Mouse (Mus musculus): Measurements from ENCODE around the gene Rnft2.

Rnft2 gene

DNA sequence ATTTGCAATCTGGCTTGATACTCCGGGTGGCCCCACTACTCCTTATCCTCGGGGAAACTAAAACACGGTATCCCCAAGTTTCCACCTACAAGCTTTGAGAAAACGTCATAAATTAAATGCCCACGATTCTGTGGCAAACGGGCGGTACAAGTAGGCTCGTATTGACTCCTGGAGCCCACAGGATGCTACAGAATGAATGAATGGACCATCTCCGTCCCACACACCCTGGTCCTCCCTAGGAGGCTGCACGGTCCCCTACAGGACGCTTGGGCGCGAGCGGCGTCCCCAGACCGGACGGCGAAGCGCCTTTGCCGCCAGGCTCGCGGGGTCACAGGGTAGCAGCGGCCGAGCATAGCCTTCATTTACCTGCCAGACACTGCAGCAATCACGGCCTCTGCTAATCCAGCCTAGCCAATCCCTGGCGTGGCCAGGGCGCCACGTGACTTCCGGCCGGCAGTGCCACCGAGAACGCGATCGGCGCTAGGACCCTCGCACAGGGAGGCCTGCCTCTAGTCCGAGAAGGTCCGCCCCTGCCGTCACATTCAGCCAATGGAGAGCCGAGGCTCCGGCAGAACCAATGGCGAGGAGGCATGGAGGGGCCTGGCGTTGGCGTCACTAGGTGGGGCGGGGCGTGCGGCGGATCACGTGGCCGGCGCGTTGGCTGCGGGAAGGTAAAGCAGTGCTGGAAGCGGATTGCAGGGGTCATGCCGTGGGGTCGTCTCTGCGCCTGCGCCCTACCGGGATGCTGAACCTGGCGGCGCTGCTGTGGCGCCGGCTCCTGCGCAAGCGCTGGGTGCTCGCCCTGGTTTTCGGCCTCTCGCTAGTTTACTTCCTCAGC is at the start of gene Rnft2, which contains the start of gene 2410131K14Rik:
Rnft2 (minus strand) TSS at position 511 of the 838 bp plus-strand sequence.
2410131K14Rik (plus strand) TSS at position 622 of the 838 bp plus-strand sequence.
- peak; percentile 99 for DNase-seq (ENCODE audit: low spot score)

GRCm38 (mm10) chr5:118294086-118294864 is 49.4 kb upstream of the Rnft2 start:
- peak; percentile 99 for DNase-seq (ENCODE audit: low spot score)

- peak; percentile 40 for DNase-seq (ENCODE audit: low spot score)
Observed at GRCm38 (mm10) chr5:118292476-118292875, 47.6 kb upstream of the Rnft2 start.

GRCm38 (mm10) chr5:118291453-118291852 is 46.5 kb upstream of the Rnft2 start:
- no peak for DNase-seq (ENCODE audit: low spot score)

DNA sequence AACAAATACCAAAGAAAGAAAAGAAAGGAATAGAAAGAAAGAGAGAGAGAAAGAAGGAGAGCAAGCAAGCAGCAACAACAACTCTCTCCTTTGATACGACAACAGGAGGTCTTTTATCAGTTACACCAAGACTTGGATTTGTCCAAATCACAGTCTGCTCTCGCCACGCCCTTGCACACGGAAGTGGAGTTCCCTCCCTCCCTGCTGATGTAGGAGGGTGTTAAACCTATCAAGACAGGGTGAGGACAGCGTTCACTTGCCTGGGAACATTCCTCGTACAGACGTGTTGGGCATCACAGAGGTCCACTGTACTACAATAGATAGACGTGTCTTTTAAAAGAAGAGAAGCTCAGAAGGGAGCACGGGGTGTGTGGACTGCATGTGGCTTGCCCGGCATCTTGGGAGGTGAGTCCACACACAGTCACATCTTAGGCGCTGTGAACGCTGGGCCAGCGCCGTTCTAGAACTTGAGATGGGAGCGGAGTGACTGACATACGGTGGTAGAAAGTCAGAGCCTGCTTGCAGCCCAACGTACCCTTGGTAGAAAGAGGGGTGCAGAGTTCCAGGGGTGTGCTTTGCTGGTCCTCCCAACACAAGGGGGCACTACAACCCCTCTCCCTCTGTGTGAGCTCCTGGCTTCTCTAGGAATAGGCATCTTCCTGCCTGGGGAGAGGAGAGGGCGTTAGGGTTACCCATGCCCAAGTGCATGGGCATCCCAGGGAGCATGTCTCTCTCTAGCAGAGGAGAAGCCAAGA is 33.0 kb upstream of the Rnft2 start:
- no peak for DNase-seq (ENCODE audit: low spot score)

DNA sequence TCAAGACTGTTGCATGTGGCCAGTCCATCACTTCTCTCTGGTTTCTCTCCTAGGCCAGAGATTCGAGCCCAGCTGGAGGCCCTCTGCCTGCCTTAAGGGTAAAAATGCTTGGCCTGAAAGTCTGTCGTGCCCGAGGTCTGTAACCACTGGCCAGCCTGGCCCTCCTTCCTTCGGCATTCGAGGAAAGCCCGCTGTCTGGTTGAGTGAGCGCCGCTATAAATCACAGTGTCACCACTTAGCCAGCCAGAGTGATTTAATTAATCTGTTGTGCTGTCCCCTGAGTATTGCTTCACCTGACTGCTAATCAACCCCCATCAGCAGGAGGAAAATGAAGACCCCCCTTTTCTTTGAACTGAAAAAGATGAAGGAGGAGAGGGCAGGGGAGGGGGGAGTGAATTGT is 31.8 kb upstream of the Rnft2 start:
- no peak for DNase-seq (ENCODE audit: low spot score)

DNA sequence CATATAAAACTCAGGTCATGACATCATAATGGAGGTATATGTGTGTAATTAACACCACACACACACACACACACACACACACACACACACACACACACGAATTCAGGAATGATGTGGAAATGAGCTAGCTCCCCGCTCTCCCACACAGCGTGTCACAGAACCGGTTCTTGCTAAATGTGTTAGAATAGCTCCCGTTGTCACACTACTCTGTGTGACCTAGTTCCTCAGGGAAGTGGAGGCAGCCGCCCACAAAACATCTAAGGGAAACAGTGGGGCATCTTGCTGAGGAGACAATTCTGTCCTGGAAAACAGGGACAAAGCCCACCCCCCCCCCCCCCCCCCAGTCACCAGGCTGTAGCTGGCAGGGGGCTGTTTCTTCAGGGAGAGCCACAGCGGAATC is 31.4 kb upstream of the Rnft2 start:
- no peak for DNase-seq (ENCODE audit: low spot score)

DNA sequence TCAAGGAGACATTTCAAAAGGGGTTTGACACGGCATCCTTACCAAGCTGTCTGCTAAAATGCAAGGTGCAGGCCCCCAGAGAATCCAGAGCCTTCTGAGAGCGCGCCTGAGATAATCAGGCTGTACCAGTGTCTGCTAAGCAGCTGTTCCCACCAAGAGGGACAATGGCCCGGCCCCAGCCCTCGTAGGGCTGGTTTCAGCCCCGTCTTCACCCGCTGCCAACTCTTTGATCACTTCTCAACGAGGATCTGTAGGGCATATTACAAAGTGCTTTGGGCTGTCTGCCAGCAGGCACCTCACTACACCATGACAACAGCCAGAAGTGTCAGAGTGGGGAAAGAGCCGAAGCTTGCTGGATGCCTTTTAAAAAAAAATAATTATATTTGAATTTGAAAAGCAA is 29.6 kb upstream of the Rnft2 start:
- no peak for DNase-seq (ENCODE audit: low spot score)

- peak; percentile 57 for DNase-seq (ENCODE audit: low spot score)
Observed at GRCm38 (mm10) chr5:118273446-118273845, 28.5 kb upstream of the Rnft2 start.

DNA sequence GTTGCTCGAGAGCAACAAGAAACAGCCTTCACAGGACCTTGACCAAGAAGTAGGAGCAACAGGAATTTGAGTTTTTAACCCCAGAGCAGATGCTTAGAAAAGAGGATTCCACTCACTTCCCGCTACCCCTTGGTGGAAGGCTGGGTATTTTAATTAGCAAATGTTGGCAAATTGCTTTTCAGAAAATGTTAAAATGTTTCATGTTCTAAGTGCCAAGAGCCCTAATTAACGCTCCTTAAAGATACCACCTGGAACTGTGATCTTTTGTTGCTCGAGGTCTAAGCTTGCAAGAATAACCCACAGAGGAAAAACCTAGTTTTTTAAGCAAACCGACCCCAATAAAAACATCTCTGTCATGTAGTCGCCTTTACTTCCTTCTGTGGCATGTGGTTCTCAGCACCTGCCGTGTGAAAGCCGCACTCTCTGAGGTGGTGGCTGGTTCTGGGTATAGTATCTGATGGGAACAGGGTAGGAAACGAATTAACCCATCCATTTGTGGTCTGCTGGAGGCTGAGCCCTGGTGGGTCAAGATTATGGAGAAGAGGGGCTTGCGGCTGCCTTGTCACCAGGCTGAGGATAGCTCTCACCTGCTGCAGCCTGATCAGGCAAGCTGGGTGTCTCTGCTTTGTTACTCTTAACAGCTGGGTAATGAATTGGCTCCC is 26.7 kb upstream of the Rnft2 start:
- DNase-seq (ENCODE audit: low spot score): no peak

GRCm38 (mm10) chr5:118268987-118269386 is 24.1 kb upstream of the Rnft2 start:
- DNase-seq (ENCODE audit: low spot score): peak; percentile 83

GRCm38 (mm10) chr5:118266309-118266708 is 21.4 kb upstream of the Rnft2 start:
- peak; percentile 26 for DNase-seq (ENCODE audit: low spot score)

DNA sequence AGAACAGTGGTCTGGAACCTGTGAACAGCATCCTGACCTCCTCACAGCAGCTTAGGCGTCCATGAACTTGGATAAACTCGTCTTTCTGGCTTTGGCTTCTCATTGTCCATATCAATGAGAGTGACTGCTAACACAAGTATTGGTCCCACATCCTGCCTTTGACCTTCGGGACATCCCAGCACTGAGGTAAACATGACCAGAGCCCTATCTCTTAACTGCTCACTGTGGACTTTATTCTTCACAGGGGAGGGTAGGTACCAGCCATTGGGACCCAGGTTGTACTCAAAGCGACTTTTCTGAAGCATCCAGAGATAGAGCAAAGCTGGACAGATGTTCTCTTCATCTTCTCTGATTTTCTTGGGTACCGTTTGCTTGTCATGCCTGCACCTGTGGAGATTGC is 20.4 kb upstream of the Rnft2 start:
- DNase-seq (ENCODE audit: low spot score): no peak

GRCm38 (mm10) chr5:118264279-118264678 is 19.4 kb upstream of the Rnft2 start:
- DNase-seq (ENCODE audit: low spot score): no peak

GRCm38 (mm10) chr5:118262418-118262817 is 17.5 kb upstream of the Rnft2 start:
- DNase-seq (ENCODE audit: low spot score): no peak

DNA sequence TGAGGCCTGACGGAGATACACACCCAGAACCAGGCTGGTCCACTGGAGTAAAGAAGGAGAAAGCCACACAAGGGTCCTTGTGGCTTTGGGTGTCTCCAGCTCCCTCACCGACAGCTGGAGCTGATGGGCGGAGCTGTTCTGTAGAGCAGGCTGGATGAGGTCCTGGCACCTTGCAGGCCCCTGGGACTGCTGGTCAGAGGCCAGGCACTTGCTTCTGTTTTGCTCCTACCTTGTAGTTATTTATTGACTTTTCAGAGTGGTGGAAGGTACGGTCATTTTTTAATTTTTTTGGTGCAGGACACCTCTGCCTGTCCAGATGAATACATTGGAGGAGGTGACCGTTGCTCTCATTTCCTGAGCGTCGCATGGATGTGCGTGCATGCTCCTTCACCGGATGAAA is 16.3 kb upstream of the Rnft2 start:
- DNase-seq (ENCODE audit: low spot score): no peak

- no peak for DNase-seq (ENCODE audit: low spot score)
Observed at GRCm38 (mm10) chr5:118260642-118261041, 15.7 kb upstream of the Rnft2 start.

- no peak for DNase-seq (ENCODE audit: low spot score)
Observed at GRCm38 (mm10) chr5:118260055-118260454, 15.1 kb upstream of the Rnft2 start.

DNA sequence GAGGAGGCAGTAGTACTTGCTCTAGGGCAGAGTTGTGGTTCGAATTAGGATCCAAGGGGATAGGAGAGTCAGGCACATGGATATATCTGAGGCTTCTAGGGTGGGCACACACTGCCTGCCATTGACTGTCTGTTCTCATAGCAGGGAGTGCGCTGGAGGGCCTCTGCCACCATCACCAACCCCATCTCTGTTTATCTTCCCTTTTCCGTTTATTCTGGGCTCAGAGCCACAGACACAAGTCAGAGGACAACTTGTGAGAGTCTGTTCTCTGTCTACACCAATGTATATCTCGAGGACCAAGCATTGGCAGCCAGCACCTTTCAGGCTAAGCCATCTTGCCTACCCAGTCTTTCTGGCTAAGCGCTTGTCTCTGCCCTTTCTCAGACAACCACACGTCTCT is 14.7 kb upstream of the Rnft2 start:
- DNase-seq (ENCODE audit: low spot score): no peak

GRCm38 (mm10) chr5:118259152-118259551 is 14.2 kb upstream of the Rnft2 start:
- no peak for DNase-seq (ENCODE audit: low spot score)

- DNase-seq (ENCODE audit: low spot score): no peak
Observed at GRCm38 (mm10) chr5:118256981-118257380, 12.1 kb upstream of the Rnft2 start.

GRCm38 (mm10) chr5:118253551-118253950 is 8.6 kb upstream of the Rnft2 start:
- no peak for DNase-seq (ENCODE audit: low spot score)
